Mouse (Mus musculus) cortical plate, adult 2 months (tissue): ENCODE measurements around the gene Terf2. TPM values are rescaled to one million over a fixed set of nuclear protein-coding genes. Genes with fewer than 3 reads are reported as not detected.
A peak's percentile ranks its signal among the peaks of the same experiment; 100 is the strongest.

Experiments
- H3K27ac ChIP-seq: fragments of 200-500 bp; 2 replicates; pipeline ENCODE4 v1.5.1; 2012; ENCODE audit warnings: low read length, control low read depth, inconsistent platforms; ENCODE audit not compliant: insufficient read depth
- H3K4me1 ChIP-seq: fragments of 200-500 bp; 2 replicates; pipeline ENCODE4 v1.6.1; 2011; ENCODE audit warnings: low read length; ENCODE audit not compliant: control insufficient read depth, insufficient read depth
- H3K4me3 ChIP-seq: fragments of 200-500 bp; 2 replicates; pipeline ENCODE4 v1.5.1; 2011; ENCODE audit warnings: mild to moderate bottlenecking, low read length, control low read depth; ENCODE audit not compliant: insufficient read depth
- CTCF ChIP-seq: fragments of 200-500 bp; IDR thresholded peaks from 2 replicates; pipeline ENCODE4 v1.5.1; 2011; ENCODE audit warnings: mild to moderate bottlenecking, control low read depth, low read length; ENCODE audit not compliant: insufficient read depth; ENCODE audit errors: extremely low read depth
- POLR2A ChIP-seq: fragments of 200-500 bp; IDR thresholded peaks from 2 replicates; pipeline ENCODE4 v1.6.1; 2011; ENCODE audit warnings: mild to moderate bottlenecking, low read length, control low read depth; ENCODE audit not compliant: insufficient read depth; ENCODE audit errors: extremely low read depth
- polyA plus RNA-seq: library from polyadenylated mRNA; depleted of rRNA; stranded (reverse); fragments of >200 nt; gene quantifications from 2 replicates; pipeline ENCODE4 v1.2.3, GENCODE M21; 2012

The Terf2 gene
- polyA plus RNA-seq, 1 experiment, result 33.3 TPM

DNA sequence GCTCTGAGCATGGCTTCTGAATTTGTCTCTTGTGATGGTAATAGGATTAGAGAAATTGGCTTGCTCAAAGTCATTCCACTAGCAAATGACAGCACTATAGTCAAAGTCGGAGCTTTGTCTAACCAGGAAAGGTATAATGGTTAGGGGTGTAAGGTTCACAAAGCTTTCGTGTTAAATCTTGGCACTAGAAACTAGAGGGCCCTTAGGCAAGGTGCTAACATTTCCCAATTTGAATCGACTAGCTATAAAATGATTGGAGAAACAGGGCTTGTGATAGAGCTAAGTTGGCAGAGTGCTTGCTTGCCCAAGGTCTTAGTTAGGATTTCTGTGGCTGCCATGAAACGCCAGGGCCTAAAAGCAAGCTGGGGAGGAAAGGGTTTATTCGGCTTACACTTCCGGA lies 33.7 kb upstream of the Terf2 start:
- Histone ChIP-seq H3K27ac (0 out of 2 replicates have a peak overlapping the region, but pooled peaks have one; percentile 25), H3K4me1 (no peaks in the 10 kb centered on the region), H3K4me3 (no peak overlapping the region)
- TF ChIP-seq CTCF (no peak), POLR2A (no peak)

DNA sequence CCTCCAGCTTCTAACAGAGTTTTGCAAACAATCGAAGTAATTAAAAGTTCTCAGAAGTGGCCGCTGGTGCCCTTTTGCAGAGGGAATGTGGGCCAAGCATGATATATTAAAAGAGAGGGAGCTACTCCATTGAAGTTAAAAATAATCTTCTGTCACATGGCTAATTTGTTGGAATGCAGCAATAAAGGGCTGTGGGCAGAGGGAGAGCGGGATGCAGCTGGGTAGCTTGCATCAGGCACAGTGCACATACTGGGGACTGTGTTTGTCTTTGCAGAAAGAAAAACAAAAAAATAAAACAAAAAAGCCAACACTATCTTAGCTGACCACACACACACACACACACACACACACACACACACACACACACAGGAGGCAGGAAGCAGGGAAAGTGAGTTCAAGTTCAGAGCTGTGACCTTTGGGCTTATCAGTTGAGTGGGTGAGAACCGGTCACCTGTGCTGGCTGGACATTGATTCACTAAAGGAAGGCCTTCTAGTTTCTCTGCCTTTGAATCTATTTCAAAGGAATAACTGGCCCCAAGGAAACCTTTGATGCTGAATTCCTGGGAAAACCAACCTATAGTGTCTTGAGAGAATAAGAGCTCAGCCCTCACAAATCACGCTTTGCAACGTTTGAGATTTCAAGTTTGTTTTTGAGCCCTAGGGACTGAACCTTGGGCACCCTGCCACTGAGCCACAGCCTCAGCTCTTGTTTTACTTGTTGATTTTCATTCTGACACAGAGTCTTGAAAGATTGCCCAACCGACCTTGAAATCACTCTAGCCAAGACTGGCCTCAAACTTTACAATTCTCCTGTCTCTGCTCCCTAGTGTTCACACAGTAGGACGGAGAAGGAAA lies 33.1 kb upstream of the Terf2 start:
- Histone ChIP-seq H3K27ac (0 out of 2 replicates have a peak overlapping the region, but pooled peaks have one; percentile 25), H3K4me1 (no peaks in the 10 kb centered on the region), H3K4me3 (no peak overlapping the region)
- TF ChIP-seq CTCF, result no peak
- no peak for TF ChIP-seq POLR2A

DNA sequence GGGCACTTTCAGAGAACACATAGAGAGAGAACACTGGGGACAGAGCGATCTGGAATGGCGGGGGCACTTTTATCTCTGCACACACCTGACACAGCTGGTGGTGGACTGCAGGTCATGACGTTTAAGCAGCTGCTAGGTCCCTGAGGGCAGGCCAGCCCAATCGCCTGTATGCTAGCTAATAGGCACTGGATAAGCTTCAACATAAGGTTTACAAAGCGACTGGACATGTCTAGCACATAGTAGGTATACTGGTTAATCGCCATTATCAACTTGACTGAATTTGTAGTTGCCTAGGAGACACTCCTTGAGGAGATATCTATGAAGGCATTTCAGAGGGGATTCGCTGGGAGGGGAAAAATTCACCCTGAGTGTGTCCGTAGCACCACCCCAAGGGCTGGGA lies 28.0 kb upstream of the Terf2 start:
- H3K4me1 ChIP-seq, result no peaks in the 10 kb centered on the region
- H3K27ac ChIP-seq, result no peak overlapping the region
- no peak overlapping the region for H3K4me3 ChIP-seq
- TF ChIP-seq CTCF, result no peak
- TF ChIP-seq POLR2A, result no peak

DNA sequence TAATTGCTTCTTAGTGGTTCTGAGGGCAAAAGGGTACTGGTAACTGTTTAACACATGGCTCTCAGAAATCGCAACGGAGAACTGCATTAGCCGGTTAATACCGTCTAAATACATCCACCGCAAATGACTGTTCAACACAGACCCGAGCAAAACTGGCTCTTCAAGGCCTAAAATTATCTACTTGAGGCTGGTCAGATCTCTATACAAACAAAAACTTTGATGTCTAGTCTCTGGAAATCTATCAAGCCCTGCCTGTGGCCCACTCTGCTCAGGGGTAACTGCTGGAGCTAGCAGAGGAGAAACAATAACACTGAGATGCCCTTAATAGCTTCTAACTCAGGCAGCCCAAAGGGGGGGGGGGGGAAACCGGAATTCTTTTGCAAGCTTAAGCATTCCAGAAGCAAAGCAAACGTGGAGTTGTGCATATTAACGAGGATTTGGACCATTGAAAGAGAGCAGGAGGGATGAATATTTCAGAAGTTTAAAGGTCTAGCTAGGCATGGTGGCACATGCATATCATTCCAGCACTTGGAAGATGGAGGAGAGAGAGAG lies 26.8 kb upstream of the Terf2 start:
- Histone ChIP-seq H3K4me3 (no peak overlapping the region), H3K27ac (peak overlapping the region; percentile 44; the same call in 1 of the 2 replicates), H3K4me1 (no peaks in the 10 kb centered on the region)
- TF ChIP-seq POLR2A, result no peak
- no peak for TF ChIP-seq CTCF

DNA sequence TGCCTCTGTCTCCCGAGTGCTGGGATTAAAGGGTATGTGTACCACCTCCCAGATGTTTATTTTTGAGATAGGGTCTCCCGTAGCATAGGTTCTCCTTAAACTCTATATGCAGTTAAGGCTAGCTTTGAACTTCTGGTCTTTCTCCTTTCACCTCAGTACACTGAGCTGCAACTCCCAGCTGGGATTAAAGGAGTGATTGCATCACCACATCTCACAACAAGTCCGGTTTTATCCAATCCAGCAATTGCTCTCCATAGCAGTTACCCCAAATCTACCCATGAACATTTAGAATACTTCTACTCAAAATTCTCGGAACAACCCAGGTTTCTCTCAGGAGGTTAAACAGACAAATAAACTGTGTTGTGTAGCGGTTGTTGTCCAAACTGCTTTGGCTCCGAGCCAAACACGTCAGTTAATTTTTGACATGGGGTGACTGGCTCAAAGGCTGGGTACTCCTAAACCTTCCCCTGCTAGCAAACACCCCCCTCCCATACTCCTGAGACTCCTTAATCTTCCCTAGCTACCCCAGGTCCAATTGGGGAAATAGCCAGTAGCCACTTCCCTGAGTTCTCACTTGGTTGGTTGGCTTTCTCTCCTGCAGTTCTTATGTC lies 25.4 kb upstream of the Terf2 start:
- no peak for TF ChIP-seq POLR2A
- no peak for TF ChIP-seq CTCF
- Histone ChIP-seq H3K4me1 (no peaks in the 10 kb centered on the region), H3K4me3 (no peak overlapping the region), H3K27ac (no peak overlapping the region)

DNA sequence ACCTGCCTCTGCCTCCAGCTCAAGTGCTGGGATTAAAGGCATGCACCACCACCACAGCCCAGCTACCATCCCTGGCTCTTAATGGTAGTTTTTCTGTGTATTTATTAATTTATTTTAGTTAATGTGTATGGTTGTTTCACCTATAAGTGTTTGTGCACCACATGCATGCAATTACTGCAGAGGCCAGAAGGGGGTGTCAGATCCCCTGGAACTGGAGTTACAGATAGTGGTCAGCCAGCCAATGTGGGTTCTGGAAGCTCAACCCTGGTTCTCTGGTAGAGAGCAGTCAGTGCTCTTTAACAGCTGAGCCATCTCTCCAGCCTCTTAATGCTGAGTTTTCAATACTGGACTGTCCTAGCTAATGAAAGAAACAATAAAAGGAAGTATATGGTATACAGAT lies 24.5 kb upstream of the Terf2 start:
- Histone ChIP-seq H3K4me1 (no peaks in the 10 kb centered on the region), H3K27ac (no peak overlapping the region), H3K4me3 (no peak overlapping the region)
- TF ChIP-seq POLR2A, result no peak
- TF ChIP-seq CTCF, result no peak

DNA sequence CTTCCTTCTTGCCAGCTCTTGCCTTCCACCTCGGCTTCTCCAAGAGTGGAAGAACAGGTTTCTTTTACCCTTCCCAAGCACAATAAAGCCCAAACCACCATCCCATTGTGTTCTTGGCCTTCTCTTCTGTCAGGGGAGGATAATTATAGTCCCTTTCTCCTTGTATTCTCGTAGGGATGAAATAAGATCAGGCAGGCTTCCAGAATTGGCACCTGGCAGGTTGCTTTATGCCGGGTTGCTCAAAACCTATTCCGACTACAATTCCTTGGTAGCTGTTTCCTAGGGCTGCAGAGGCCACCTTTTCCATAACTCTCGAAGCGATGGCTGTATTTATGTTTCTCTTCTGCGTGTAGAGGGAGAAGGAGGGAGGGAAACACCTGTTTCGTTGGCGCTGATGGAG lies 23.1 kb upstream of the Terf2 start:
- TF ChIP-seq POLR2A, result no peak
- no peak for TF ChIP-seq CTCF
- H3K4me1 ChIP-seq, result peaks cover 2% of the 10 kb centered on the region; the same call in 1 of the 2 replicates
- no peak overlapping the region for H3K27ac ChIP-seq
- H3K4me3 ChIP-seq, result no peak overlapping the region

DNA sequence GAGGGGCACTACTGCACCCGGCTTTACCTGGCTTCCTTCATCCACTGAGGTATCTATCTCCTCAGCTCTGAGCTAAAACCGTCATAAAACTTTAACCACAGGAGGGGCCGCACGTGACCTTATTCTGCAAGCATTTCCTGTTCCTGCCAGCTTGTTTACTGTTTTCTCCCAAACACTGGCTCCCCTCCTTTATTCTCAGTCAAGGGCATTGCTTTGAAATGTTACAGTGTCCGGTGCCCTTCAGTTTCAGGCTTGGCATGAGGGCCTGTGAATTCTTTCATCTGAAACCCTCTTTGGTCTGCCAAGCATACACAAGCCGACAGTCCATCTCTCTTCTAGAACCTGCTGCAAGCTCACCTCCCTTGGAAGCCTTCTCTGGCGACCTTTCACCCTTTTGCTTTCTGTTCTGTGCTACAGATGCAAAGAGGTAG lies 22.5 kb upstream of the Terf2 start:
- Histone ChIP-seq H3K27ac (no peak overlapping the region), H3K4me3 (no peak overlapping the region), H3K4me1 (peaks cover 2% of the 10 kb centered on the region; the same call in 1 of the 2 replicates)
- TF ChIP-seq CTCF (no peak), POLR2A (no peak)

DNA sequence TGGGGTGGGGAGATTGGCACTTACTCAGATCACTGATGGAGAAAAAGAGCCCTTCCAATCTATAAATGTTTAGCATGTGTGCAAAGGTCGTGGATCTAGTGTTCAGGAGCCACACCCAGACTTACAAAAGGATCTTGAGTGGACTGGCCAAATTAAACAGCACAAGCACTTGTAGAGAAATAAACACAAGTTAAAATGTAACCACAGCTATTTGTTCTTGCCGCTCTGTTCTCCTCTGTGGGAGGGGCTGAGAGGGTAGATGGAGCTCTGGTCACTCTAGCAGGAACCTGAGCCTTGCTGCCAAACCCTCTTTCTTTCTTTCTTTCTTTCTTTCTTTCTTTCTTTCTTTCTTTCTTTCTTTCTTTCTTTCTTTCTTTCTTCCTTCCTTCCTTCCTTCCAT lies 20.7 kb upstream of the Terf2 start:
- TF ChIP-seq POLR2A (no peak), CTCF (no peak)
- Histone ChIP-seq H3K4me1 (peaks cover 5% of the 10 kb centered on the region), H3K27ac (no peak overlapping the region), H3K4me3 (no peak overlapping the region)

DNA sequence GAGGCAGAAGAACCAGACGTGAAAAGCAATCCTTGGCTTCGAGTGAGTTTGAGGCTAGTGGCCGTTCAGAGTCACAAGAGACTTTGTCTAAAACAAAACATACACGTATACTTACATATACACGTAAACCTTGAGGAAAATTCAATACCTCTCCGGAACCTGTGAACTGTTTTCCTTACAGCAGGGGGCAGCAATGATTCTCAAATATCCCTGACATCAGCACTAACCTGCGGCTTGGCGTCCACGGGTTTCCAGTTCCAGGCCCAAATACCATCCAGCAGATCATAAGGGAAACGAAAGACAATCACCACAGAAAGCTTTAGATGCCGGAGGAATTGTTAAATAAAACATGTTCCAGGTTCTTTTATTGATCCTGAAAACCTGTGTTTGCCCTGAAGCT lies 19.7 kb upstream of the Terf2 start:
- no peak overlapping the region for H3K4me3 ChIP-seq
- TF ChIP-seq CTCF (peak; percentile 73), POLR2A (no peak)
- H3K27ac ChIP-seq, result no peak overlapping the region
- peaks cover 5% of the 10 kb centered on the region for H3K4me1 ChIP-seq
